Mouse (Mus musculus) lung, postnatal 36 days (tissue): ENCODE data around the gene A630089N07Rik.
A peak's percentile ranks its signal among the peaks of the same experiment; 100 is the strongest.
"Not testable (repeated sequence)": the region's sequence is repeated elsewhere in the genome, so short reads cannot be mapped to it uniquely, and the experiment has no call there.

Experiments used
- DNase-seq: peaks from one replicate; pipeline ENCODE4 v3.0.0; 2022; ENCODE audit warnings: mixed read lengths

Gene A630089N07Rik

DNA sequence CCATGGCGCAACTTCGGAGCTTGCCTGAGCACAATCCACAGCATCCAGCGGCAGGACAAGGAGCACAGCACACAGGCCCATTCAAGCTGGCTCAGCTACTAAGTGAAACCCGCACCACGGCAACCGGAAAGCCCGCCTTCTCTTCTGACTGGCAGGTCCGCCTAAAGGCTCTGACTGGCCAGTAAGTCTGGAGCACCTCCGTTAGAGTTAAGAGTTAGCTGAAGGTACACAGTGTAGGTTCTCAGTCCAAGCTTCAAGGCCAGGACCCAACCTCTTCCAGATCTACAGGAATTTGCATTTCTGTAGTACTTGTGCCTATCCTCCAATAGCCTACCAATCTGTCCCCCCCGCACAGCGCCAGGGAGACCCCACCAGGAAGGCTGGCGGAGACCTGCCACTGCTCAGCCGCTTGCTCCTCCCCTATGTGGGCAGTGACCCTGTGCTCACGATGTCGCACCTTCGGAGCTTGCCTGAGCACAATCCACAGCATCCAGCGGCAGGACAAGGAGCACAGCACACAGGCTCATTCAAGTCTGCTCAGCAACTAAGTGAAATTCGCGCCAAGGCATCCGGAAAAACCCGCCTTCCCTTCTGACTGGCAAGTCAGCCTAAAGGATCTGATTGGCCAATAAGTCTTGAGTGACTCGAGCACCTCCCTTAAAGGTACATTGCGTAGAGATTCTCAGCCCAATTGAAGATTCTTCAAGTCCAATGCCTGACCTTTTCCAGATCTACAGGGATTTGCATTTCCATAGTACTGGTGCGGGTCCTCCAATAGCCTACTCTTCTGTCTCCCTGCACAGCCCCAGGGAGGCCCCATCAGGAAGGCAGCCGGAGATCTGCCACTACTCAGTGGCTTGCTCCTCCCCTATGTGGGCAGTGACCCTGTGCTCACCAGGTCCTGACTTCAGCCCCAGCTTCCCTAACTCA, at the start of gene A630089N07Rik:
Gene A630089N07Rik (minus strand): TSS at position 562 of the 930 bp plus-strand sequence.
- peak; percentile 95 for DNase-seq

DNA sequence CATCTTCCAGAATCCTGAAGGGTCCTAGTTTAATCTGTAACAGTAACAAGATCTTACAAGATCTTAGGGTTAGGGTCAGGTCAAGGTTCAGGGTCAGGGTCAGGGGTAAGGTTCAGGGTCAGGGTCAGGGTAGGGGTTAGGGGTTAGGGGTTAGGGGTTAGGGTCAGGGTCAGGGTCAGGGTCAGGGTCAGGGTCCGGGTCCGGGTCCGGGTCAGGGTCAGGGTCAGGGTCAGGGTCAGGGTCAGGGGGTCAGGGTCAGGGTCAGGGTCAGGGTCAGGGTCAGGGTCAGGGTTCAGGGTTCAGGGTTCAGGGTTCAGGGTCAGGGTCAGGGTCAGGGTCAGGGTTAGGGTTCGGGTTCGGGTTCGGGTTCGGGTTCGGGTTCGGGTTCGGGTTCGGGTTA, 24.9 kb upstream of the A630089N07Rik start:
- DNase-seq = no peak

DNA sequence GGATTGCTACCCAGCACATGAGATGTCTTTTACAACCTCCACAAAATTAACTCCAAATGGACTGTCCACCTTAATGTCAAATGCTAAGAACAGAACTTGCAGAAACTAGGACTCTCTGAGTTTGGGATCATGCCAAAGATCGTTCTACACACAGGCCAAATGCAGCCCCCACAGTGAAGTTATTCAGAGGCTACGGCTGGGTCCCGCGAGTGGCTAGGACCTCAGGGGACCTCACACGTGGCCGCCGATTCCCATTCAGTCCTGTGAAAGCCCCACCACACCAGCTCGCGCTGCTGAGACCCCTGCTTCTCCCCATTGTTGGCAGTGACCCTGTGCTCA, 731 bp downstream of the A630089N07Rik start:
- not testable (repeated sequence) for DNase-seq

DNA sequence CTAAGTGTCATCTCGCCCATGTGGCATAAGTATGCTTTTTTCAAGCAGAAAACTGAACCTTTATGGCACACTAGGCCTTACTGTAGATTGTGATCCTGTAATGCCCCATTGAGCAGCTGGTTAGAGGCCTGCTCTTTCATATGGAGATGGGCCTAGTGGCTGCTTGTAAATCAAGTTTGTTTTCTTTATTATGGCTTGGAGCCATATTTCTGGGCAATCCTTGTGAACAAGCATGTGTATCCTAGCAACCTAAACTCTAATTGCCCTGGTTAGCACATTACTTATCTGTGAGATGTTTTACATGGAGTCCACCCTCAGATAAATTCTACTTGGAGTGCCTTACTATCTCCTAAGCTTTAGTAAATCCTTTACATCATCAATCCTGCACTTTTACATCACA, 1.1 kb downstream of the A630089N07Rik start:
- DNase-seq = not testable (repeated sequence)

DNA sequence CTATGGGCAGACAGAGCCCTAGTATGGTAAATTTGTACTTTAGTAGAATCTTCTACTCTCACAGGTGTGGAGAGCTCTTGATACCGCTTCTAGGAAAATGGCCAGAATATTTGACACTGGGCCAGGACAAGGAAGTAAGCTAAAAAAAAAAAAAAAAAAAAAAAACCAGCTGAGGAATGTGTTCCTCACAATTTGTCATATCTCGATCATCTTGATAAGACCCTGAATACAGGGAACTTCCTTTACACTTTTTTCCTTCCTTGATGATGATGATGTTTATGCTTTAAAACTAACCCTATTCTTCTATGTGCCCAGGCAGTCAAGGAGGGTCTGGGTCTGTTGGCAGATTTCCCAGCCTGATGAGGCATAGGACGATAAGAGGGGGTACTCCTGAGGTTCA, 2.9 kb downstream of the A630089N07Rik start:
- DNase-seq = peak; percentile 13

DNA sequence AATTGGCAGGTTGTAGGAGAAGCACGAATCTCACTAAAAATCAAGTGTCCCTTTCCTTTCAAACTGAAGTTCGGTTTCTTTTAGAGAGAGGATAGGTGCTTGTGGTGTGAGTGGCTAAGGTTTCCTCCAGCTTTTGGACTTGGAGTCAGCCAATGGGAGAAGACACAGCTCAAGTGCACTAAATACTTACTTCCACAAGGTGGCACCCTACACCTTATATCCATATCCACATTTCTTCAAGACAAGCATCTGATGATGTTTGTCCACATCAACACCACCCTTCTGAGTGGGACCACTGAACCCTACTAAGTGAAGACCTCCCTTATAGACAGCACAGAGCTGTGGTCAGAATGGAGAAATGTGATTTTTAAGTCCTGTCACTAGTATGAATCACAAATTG, 40.6 kb downstream of the A630089N07Rik start:
- peak; percentile 64 for DNase-seq

DNA sequence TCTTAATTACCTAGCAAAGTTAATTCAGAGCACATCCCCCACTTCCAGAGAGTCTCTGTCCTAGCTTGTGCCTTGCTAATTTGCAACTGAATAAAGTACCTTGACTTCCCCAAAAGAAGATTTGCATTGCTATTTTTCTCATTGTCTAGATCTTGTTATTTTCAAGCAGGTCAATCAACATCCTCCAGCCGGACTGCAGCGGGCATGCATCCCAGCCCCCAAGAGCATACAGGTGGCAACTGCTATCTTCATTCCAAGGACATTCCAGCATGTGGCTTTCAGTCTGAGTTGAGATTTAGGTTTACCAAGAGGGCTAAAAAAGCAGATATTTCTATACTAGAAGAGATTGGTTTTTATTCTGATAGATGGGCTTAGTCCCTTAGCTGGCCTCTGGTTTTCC, 47.3 kb downstream of the A630089N07Rik start:
- DNase-seq = not testable (repeated sequence)

DNA sequence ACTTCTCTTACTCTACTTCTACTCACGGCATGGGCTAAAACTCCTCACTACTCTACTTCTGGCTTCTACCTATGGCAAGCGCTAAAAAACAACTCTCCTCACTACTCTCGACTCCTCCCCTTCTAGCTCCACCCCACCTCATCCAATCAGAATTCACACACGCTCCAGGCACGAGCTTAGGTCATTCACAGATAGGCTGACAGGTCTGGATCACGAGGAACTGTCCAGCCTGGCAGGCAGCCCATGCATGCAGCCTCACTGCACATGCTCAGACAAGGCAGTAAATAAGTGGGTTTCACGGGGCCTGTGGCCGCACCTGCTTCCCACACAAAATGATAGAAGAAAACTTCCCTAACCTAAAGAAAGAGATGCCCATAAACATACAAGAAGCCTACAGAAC, 56.1 kb downstream of the A630089N07Rik start:
- not testable (repeated sequence) for DNase-seq

DNA sequence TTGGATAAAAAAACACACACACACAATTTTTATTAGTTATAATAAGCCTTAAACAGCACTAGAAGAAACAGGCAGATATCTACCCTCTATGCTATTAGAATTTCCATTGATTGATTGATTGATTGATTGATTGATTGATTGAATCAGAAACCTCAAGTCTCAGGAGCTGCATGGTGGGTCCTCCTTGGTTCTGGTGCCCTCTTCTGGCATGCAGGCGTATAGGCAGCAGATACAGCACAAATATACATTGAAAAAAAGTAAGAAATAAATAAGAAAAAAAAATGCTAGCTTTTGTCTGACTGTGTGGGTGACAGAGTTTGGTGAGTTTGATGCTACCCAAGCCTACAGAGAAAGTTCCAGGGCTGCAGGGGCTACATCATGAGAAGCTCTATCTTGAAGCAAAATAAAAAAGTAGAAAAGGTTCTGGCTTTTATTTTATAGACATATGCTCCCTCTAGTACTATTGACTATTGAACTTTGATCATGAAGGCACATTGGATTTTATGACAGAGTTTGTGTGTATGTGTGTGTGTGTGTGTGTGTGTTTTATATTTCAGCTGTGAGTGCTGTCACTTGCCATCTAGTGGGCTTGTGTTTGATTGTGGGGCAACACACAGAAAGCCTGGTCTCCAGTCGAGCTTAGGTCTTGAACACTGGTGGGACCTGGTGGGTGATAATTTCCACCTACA, 59.4 kb downstream of the A630089N07Rik start:
- DNase-seq = no peak

DNA sequence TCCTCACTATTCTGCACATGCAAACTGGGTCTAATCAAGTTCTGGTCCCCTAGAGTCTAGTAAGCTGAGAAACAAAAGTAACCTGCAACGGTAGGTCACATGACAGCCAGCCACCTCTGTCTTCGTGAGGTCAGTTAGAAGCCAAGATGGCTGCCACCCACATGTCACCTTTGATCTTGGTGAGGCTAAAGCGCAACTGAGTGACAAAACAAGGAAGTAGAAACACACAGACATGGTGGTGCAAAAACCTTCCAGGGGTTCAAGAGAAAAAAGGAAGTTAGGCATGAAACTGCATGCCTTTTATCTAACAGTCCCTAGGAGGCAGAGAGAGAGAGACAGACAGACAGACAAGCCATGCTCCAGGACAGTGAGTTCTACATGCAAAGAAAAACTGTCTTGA, 60.2 kb downstream of the A630089N07Rik start:
- peak; percentile 11 for DNase-seq

DNA sequence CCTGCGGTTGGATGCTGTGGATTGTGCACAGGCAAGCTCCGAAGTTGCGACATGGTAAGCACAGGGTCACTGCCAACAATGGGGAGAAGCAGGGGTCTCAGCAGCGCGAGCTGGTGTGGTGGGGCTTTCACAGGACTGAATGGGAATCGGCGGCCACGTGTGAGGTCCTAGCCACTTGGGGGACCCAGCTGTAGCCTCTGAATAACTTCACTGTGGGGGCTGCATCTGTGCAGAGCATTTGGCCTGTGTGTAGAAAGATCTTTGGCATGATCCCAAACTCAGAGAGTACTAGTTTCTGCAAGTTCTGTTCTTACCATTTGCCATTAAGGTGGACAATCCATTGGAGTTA, 84.9 kb downstream of the A630089N07Rik start:
- DNase-seq = not testable (repeated sequence)

DNA sequence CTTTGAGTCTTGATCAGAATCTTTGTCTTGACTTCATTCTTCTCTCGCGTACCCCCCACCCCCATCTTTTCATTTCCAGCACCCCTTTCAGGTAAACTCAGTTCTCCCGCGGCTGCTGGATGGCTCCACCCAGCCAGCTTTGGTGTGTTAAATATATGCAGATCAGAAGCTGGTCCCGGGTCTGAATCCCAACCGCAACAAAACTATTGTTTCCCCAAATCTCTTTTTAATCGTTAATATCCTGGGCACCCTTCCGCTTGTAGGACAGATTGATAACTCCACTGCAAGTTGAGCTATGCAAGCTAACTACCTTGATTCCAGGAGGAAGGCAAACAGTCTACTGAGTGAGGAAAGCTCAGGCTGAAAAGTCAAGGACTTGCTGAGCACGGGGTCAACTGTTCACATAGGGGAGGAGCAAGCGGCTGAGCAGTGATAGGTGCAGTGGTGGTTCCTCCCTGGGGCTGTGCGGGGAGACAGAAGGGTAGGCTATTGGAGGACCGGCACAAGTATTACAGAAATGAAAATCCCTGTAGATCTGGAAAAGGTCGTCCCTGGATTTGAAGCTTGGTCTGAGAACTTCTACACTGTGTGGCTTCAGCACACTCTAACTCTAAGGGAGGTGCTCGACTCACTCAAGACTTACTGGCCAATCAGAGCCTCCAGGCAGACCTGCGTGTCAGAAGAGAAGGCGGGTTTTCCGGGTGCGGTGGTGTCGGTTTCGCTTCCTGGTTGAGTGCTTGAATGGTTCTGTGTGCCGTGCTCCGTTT, 85.5 kb downstream of the A630089N07Rik start, which contains the start of gene B230307C23Rik:
Gene B230307C23Rik (plus strand): TSS at position 700 of the 767 bp plus-strand sequence.
- DNase-seq = peak; percentile 96

DNA sequence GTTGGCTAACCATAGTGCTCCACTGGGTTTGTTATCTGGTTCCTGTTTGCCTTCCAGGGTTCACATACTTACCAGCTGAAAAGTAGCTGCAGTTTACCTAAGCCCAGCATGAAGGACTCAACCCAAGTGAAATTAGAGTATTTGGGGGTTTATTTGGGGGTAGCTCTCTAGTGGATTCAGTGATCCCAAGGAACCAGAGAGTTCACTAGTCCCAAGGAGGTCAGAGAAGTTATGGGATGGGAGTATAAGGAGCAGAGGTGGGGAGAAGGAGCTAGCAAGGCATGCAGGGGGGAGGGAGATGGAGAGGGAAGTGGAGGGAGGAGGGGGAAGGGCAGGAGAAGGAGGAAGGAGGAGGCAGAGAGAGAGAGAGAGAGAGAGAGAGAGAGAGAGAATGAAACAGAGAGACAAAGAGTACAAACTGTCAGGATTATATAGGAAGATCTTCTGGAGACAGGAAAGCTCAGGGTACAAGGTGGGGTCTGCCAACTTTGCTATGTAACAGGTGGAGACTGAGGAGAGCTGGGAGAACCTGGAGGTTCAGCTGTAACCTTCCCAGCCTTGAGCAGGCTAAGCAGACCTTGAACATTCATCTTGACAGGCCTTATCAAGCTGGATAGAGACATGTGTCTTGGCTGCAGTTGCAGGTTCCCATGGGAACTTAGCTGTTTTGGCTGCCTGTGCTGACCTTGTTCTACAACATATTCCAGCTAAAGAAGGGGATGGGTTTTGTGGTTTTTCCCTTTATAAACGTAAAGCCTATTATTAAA, 86.2 kb downstream of the A630089N07Rik start:
- DNase-seq = peak; percentile 35

DNA sequence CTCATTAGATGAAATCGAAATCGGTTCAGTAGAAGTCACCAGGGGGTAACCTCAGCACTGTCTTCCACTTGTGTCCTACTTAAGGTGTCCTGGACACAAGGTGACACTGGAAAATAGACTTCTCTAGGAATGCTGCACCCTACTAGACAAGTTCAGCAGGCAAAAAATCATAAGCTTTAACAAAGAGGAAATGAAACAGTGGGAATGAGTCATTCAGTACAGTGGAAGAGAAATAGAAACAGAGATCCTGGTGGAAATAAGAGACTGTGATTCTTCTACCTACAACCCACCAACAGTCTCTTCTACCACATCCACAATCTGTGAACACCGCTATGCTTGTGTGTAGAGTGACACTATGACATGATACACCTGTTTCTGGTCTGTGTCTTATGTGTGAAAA, 89.8 kb downstream of the A630089N07Rik start:
- DNase-seq = not testable (repeated sequence)

DNA sequence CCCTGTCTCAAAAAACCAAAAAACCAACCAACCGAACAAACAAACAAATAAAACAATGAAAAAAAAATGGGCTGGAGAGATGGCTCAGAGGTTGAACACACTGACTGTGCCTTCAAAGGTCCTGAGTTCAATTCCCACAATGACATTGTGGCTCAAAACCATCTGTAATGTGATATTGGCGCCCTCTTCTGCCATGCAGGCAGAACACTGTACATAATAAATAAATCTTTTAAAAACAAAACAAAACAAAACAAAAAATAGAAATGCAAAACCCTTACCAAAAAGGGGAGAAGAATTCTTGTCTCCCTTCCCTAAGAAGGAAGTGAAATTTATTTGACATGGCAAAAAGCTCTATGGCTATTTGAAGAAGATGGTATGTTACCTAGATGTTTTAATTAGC, 90.7 kb downstream of the A630089N07Rik start:
- DNase-seq = no peak

DNA sequence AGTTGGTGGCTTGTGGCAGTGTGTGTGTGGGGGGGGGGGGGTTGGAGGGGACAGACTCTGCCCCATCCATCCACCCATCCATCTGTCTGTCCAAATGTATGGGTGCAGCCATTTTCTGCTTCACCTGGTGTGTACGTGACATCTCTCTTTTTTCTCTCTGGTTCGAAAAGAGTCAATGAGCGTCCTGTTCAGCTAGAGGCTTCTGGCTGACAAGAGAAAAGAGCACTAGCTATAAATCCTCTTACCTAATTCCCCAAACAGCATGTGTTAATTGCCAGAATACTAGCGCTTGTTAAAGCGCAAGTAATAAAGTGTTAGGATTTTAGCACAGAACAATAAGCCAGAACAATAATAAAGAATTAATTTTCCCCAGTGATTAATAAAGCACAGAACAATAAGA, 97.7 kb downstream of the A630089N07Rik start:
- DNase-seq = no peak

DNA sequence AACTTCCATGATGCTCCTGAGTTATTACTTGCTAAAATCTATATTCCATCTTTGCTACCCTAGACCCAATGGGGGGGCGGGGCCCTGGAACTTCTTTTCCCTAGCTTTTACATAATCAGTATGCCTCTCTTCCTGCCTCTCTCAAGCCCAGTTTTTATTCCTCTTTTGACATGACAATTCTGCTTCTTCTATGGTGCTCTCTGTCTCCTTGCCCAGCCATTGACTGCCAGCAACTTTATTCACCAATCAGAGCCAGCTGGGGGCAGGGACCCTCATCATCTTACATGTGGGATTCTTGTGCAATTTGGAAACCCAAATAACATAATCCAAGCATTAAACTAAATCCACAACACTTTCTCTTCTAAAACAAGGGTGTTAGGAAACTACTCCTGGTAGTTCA, 100.9 kb downstream of the A630089N07Rik start:
- DNase-seq = no peak

DNA sequence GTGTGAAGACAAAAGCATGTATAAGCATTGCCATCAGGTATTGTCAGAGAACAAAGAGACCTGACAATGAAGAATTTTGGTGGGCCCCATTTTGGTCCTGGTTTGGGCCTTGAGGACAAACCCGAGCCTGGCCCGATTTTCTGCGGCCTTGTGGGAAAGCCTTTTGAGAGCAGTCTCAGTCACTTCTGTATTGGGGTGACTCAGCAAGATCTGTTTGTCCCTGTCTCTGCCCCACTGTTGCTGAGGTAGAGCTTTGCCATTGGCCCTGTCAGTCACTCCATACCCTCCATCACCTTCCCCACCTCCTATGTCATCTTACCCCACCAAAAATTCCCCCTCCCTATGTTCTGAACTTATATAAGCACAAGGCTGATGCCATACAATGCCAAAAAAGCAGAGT, 104.5 kb downstream of the A630089N07Rik start:
- no peak for DNase-seq

DNA sequence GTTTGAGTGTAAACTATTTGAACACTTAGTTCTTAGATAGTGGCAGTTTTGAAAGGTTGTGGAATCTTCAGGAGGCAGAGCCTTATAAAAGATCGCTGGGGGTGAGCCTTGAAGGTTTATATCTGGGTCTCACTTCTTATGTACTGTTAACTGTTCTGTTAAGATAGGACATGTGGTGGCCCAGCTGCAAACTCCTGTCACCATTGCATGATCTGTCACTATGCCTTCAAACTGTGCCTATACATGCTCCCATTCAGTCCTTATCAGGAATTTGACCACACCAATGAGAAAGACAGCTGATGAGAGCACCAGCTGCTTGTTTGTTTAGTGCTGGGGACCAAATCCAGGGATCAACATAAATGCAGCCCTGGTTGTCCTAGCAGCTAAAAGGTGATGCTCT, 105.0 kb downstream of the A630089N07Rik start:
- no peak for DNase-seq

DNA sequence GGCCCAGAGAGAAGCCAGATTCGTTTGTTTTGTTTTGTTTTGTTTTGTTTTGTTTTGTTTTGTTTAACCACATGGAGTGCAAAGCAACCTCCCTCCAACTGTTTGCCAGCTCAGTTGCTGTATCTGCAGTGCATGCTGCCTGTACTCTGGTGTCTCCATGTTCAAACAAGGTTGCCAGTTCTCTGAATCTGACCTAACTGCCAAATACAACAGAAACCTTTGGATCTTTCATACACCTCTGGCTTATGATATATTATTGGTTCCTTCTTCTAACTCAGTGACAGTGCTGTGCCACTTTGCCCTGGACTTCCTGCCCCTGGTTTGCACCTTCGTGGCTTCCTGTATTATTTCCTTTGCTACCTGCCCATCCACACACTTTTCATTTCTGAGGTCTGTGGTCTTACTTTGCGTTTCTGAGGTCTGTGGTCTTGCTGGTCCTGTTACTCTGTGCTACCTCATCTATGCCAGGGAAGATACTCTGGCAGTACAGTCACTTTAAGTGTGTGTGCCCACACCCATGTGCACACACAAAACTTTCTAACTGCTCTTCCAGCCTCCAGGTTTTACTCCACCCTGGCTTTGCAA, 118.2 kb downstream of the A630089N07Rik start:
- DNase-seq = no peak

DNA sequence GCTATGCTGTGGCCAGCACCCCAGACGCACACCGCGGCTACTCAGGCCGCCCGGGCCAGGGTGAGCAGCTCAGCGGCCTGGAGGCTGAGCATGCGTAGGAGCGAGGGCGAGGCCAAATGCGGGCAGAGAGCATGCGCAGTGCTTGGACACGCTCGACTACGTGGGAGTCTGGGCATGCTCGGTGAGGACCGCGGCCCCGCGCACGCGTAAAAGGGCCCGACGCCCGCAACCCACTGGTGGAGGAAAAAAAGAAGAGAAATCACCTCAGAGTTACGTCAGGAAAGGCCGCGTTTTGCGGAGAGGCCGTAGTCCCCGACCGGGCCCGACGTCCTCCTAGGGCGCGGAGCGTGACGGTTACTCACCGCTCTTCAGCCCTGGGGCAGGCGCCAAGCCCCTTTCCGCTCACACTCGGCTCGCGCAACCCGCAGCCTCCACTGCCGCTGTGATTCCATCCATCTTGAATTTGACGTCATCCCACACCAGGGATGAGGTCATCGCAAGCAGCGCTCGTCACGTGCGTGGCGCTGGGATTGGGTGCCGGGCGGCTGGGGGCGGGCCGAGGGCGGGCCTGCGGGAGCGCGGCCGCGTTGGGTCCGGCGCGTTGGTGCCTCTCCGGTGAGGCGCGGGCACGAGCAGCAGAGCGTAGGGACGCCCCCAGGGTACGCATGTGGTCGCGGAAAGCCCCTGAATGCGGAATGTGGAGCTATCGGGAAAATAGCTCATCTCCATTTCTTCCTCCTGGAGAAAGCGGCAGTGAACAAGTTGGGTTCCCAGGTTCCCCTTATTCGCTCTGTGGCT, 119.9 kb downstream of the A630089N07Rik start, which contains the start of the genes C2cd2 and Zbtb21:
Gene C2cd2 (minus strand): TSS at position 448 of the 798 bp plus-strand sequence.
Gene Zbtb21 (minus strand): TSS at position 472 of the 798 bp plus-strand sequence.
- DNase-seq = peak; percentile 97
